Mouse (Mus musculus): ENCODE data around the gene Rnpep.

DNA sequence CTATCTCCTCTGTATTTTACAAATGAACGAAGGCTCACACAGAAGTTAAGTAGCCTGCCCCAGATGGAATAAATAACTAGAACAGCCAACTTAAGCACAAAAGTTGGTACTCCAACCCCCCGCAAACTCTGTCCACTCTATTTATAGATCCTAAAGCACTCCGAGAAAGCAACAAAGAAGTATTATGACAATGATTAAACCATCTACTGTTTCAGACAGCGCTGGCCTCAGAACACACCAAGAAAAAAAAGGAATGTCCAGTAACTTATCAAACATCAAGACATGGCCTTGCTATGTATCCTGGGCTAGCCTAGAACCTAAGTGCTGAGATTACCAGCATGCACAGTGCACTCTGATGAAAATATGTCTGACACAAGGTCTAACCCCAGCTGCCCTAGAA lies 28.3 kb upstream of the Rnpep start:
- TF ChIP-seq EP300 (IDR thresholded peaks at IDR 0.05; ENCODE audit: low read depth) (no peak), CTCF (IDR thresholded peaks at IDR 0.05; ENCODE audit: low read depth) (no peak)

Measured in liver, postnatal 0 days (tissue).